Mouse (Mus musculus) neutrophil, adult 65 days (primary cell): ENCODE data around the gene Chil6. TPM values are rescaled to one million over a fixed set of nuclear protein-coding genes. Genes with fewer than 3 reads are reported as not detected.

ENCODE experiments used
- total RNA-seq: library from RNA; stranded (reverse); gene quantifications from 2 replicates; pipeline ENCODE4 v1.2.4, GENCODE M21; 2023

Gene Chil6
- 0.38 and 0.54 TPM in 2 replicates for total RNA-seq

DNA sequence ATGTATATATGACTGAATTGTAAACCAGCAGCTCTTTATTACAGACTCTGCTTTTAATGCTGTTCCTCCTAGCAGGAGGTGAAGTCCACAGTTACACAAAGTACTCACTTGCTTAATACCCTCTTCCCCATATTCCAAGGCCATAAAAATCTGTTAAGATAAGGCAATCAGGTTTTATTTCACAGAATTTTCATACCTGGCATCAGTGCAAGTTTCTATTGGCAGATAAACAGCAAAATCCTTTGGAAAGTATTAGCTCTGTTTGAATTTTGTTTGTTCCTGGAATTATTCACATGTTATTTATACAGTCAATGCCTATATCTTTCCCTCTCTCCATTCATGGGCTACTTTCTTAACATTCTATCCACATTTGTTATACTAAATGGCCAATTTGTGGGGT is at the start of gene Chil6:
Chil6 (minus strand) TSS at position 101 of the 400 bp plus-strand sequence.

Other genes starting within 250 kb of the Chil6 start
- 3,123 and 3,530 TPM in 2 replicates for gene Chil3, start 238.6 kb downstream of the Chil6 start, total RNA-seq
- gene Chil4, start 186.7 kb downstream of the Chil6 start, total RNA-seq = 1.6 and 2.1 TPM in 2 replicates
- 41.2 and 44.5 TPM in 2 replicates for gene Dennd2d, start 76.2 kb upstream of the Chil6 start, total RNA-seq
- gene Dram2, start 141.6 kb upstream of the Chil6 start, total RNA-seq = 46.5 and 48.7 TPM in 2 replicates
- gene Cept1, start 141.6 kb upstream of the Chil6 start, total RNA-seq = 48.6 and 59.4 TPM in 2 replicates